Mouse (Mus musculus): Measurements from ENCODE around the gene Gm20388.

DNA sequence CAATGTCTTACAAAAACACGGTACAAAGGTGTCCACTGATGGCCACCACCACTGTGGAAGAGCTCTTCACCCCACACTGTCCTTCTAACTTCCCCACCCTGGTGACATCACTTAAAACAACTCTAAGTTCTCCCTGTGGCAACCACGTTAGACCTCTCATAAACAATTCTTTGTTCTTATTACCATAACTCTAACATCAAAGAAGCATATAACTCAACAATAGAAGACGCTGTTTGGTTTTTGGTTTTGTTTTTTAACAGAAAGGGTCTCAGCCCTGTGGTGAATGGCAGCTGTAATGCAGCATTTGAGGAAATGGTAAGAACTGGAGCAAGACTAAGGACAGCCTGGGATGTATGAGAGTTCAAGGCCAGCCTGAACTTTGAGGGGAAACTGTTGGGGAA is 3115.3 kb downstream of the Gm20388 start:
- TF ChIP-seq CTCF (IDR thresholded peaks at IDR 0.05; ENCODE audit: low read depth, low read length) (no peak), TAL1 (conservative IDR thresholded peaks at IDR 0.05; ENCODE audit: low read depth, low read length) (no peak)

All from G1E (cell line).